Mouse (Mus musculus) C2C12 (cell line): Measurements from ENCODE around the gene Vegfd. TPM values are rescaled to one million over a fixed set of nuclear protein-coding genes. Genes with fewer than 3 reads are reported as not detected.

Experiments
- H3K27me3 ChIP-seq: one replicate; pipeline ENCODE4 v1.6.1; 2011; ENCODE audit not compliant: control insufficient read depth, insufficient read depth, insufficient read length
- H3K36me3 ChIP-seq: one replicate; pipeline ENCODE4 v1.6.1; 2011; ENCODE audit not compliant: control insufficient read depth, insufficient read depth
- H3K4me3 ChIP-seq: one replicate; pipeline ENCODE4 v1.5.1; 2011; ENCODE audit warnings: mild to moderate bottlenecking, control low read depth; ENCODE audit not compliant: poor library complexity, insufficient read depth, severe bottlenecking
- H3K79me2 ChIP-seq: one replicate; pipeline ENCODE4 v1.6.1; 2011; ENCODE audit not compliant: control insufficient read depth, insufficient read depth
- H3K79me3 ChIP-seq: one replicate; pipeline ENCODE4 v1.6.1; 2011; ENCODE audit warnings: low read depth, control low read depth
- H3ac ChIP-seq: one replicate; pipeline ENCODE3; 2011; ENCODE audit warnings: low read depth; ENCODE audit not compliant: control insufficient read depth, insufficient read length
- MAX ChIP-seq: IDR thresholded peaks from one replicate; pipeline ENCODE4 v1.6.1; 2011; ENCODE audit warnings: mild to moderate bottlenecking, control low read depth
- USF1 ChIP-seq: IDR thresholded peaks from one replicate; pipeline ENCODE4 v1.6.1; 2011; ENCODE audit warnings: low read depth, mild to moderate bottlenecking, control low read depth, moderate library complexity
- polyA plus RNA-seq: library from polyadenylated mRNA; unstranded; fragments of >200 nt; fragmentation: generic; extraction: Trizol; gene quantifications from one replicate; pipeline ENCODE4 v1.2.1, GENCODE M21; 2012; ENCODE audit warnings: missing spikeins

The Vegfd gene
- polyA plus RNA-seq, 1 experiment, result 2.8 TPM

- TF ChIP-seq USF1, result no peak
- TF ChIP-seq MAX, result no peak
- H3K79me3 ChIP-seq, result no peaks in the 10 kb centered on the region
- H3K27me3 ChIP-seq, result no peaks in the 10 kb centered on the region
- no peaks in the 10 kb centered on the region for H3K79me2 ChIP-seq
- H3K4me3 ChIP-seq, result no peak overlapping the region
- H3K36me3 ChIP-seq, result no peaks in the 10 kb centered on the region
- H3ac ChIP-seq, result no peak overlapping the region
Measured at GRCm38 (mm10) chrX:164449201-164449600, 76.0 kb downstream of the Vegfd start.

Other genes starting within 250 kb of the Vegfd start
- gene Ace2, start 234.0 kb upstream of the Vegfd start, polyA plus RNA-seq, result 0.02 TPM
- gene Bmx, start 115.2 kb upstream of the Vegfd start, polyA plus RNA-seq, result not detected
- 16.0 TPM for gene Pir, start 104.0 kb upstream of the Vegfd start, polyA plus RNA-seq
- 3.2 TPM for gene Piga, start 46.4 kb downstream of the Vegfd start, polyA plus RNA-seq
- gene Asb11, start 63.6 kb downstream of the Vegfd start, polyA plus RNA-seq, result not detected
- gene Asb9, start 132.9 kb downstream of the Vegfd start, polyA plus RNA-seq, result not detected